Mouse (Mus musculus) left cerebral cortex, adult 8-10 months (tissue): Measurements from ENCODE around the gene Gid4. TPM values are rescaled to one million over a fixed set of nuclear protein-coding genes. Genes with fewer than 3 reads are reported as not detected.

Experiments used
- DNase-seq, 2 experiments: peaks; one replicate each; pipeline ENCODE4 v3.0.0; 2022; ENCODE audit warnings: low spot score in 2 of 2
- total RNA-seq, 4 experiments: library from RNA; stranded (reverse); gene quantifications; 2 replicates each; pipeline ENCODE4 v1.2.4; 2022

Gid4 gene
- total RNA-seq = 10 to 100 TPM; 45.6 to 53.8 (median 50.3) TPM

GRCm38 (mm10) chr11:60416963-60417716 lies at the start of gene Gid4:
Gene Gid4 (plus strand): TSS chr11:60417145.
- DNase-seq = peak; percentile 98 to 99

- DNase-seq = no peak
Observed at GRCm38 (mm10) chr11:60367256-60367655, 49.7 kb upstream of the Gid4 start.

GRCm38 (mm10) chr11:60368909-60369308 lies 48.0 kb upstream of the Gid4 start:
- DNase-seq = no peak

GRCm38 (mm10) chr11:60369448-60369847 lies 47.5 kb upstream of the Gid4 start:
- no peak for DNase-seq

GRCm38 (mm10) chr11:60370431-60370830 lies 46.5 kb upstream of the Gid4 start:
- DNase-seq = no peak

- no peak for DNase-seq
Observed at GRCm38 (mm10) chr11:60374481-60374880, 42.5 kb upstream of the Gid4 start.

GRCm38 (mm10) chr11:60383518-60383917 lies 33.4 kb upstream of the Gid4 start:
- DNase-seq = no peak

GRCm38 (mm10) chr11:60384762-60385421 lies 32.1 kb upstream of the Gid4 start:
- DNase-seq = peak; percentile 60 to 84

- DNase-seq = no peak
Observed at GRCm38 (mm10) chr11:60385946-60386345, 31.0 kb upstream of the Gid4 start.

GRCm38 (mm10) chr11:60387944-60388343 lies 29.0 kb upstream of the Gid4 start:
- no peak for DNase-seq

GRCm38 (mm10) chr11:60391346-60391745 lies 25.6 kb upstream of the Gid4 start:
- no peak for DNase-seq

GRCm38 (mm10) chr11:60396546-60396945 lies 20.4 kb upstream of the Gid4 start:
- DNase-seq = no peak

- peak; percentile 19 to 73 for DNase-seq
Observed at GRCm38 (mm10) chr11:60397172-60397571, 19.8 kb upstream of the Gid4 start.

- DNase-seq = no peak
Observed at GRCm38 (mm10) chr11:60406606-60407005, 10.3 kb upstream of the Gid4 start.

GRCm38 (mm10) chr11:60412173-60412572 lies 4.8 kb upstream of the Gid4 start:
- no peak for DNase-seq

GRCm38 (mm10) chr11:60412921-60413320 lies 4.0 kb upstream of the Gid4 start:
- DNase-seq = no peak

- no peak for DNase-seq
Observed at GRCm38 (mm10) chr11:60416590-60416962, 369 bp upstream of the Gid4 start.

GRCm38 (mm10) chr11:60417717-60418472 lies 950 bp downstream of the Gid4 start, which contains the start of gene Atpaf2:
Gene Atpaf2 (minus strand): TSS chr11:60418457.
- peak in 1 of 2 experiments; percentile 25 for DNase-seq

- DNase-seq = no peak
Observed at GRCm38 (mm10) chr11:60418473-60418803, 1.5 kb downstream of the Gid4 start.

GRCm38 (mm10) chr11:60422046-60422668 lies 5.2 kb downstream of the Gid4 start:
- DNase-seq = no peak

GRCm38 (mm10) chr11:60423006-60423405 lies 6.1 kb downstream of the Gid4 start:
- no peak for DNase-seq

- DNase-seq = no peak
Observed at GRCm38 (mm10) chr11:60426417-60426816, 9.5 kb downstream of the Gid4 start.
